Mouse (Mus musculus) urinary bladder, postnatal 4 days (tissue): Measurements from ENCODE around the gene Gucy2d.

Experiments used
- DNase-seq, 2 experiments: peaks; one replicate each; pipeline ENCODE4 v3.0.0; 2021 to 2022; ENCODE audit warnings: low spot score in 2 of 2

Gene Gucy2d

DNA sequence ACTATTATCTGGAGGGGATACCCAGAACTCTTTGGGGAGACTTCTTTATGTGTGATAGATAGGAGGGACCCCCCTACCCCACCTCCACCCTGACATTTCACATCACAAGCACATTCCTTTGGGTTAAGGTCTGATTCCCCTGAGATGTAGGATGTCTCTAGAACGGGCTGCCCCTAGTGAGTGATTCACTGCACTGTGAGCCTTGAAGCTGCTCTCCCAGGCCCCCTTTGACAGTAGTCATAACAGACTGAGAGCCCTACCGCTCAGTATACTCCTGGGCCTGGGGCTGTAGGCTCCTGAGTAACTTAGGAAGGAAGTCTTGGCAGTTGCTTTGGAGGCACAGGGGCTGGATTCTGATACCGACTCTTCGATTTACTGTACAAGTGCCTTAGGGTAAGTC, 50.1 kb downstream of the Gucy2d start:
- no peak for DNase-seq

DNA sequence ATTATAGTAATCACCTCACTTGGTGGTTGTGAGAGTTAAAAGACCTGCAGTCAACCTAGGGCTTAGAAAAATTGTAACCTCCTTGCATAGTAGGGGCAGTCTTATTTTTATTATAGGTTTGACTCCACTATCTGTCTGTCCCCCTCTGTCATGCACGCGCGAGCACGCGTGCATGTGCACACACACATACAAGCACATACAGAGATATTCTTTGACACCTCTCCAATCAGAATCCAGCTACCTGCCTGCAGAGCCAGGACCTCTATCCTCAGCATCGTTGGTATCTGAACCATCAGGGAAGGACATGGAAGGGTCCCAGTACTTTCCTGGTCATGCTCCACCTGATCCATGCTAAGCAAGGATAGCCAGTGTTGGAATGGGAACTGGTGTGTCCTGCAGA, 50.7 kb downstream of the Gucy2d start:
- DNase-seq: no peak

DNA sequence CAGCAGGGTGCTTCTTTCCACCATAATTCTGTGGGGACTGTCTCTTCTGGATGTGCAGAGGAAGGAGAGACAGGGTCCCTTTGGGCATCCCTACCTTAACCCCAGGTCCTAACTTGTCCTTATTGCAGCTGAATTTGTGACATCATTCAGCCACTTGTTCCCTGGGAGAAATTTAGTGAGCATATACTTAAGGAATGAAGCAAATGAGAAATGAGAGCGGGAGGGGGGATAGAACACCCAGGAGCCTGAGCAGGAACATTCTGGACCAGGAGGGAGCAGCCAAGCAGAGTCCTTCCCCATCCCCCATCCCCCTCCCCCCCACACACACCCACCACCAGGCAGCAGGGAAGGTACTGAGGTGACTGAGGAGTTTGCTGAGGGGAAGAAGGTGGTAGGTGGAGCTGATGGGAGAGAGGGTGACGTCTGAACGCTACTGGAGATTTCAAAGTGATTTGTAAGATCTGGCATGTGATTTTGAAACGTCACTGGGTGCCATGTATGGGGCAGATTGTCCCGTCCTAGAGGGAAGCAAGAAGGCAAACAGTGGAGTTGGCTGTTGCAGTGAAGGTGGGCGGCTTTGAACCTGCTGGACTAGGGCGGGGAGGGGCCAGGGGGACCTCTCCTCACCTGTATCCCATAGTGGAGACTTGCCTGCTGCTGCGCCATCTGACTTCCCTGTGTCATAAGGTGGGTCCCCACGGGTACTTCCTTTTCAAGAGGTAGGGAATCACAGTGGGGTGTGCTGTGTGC, 51.4 kb downstream of the Gucy2d start:
- DNase-seq: no peak

DNA sequence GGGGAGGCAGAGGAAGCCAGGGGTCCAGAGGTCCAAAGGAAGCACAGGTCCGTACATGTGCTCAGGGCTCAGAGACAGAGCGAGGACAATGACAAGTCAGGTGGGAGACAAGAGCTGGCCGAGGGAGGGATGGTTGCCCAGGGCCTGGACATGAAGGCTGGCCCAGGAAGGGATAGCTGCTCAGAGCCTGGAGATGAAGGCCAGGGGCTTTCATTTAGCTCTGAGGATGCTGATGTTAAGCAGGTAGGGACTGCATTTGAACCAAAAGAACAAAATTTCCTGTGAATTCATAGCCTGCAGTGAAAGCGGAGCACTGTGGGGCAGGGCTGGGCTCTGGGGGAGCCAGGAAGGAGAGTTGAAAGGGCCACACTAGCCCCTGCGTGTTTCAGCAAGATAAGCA, 52.1 kb downstream of the Gucy2d start:
- DNase-seq: no peak

DNA sequence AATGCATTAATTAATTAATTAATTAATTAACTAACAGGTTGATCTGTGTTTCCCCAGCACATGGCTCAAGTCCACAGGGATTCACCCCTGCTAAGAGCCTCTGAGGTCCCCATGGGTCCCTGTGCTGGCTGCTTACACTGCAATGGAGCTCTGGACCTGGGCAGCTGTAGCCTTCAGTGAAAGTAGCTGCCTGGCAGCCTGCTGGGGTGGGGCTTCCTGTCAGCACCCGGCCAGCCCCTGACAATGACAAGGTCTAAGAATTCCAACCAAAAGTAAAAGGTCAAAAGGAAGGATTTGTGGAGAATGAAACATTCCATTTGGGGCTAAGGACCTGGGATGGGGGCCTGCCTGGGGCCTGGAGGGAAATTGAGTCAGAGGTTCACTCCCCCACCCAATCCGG, 53.1 kb downstream of the Gucy2d start:
- no peak for DNase-seq

DNA sequence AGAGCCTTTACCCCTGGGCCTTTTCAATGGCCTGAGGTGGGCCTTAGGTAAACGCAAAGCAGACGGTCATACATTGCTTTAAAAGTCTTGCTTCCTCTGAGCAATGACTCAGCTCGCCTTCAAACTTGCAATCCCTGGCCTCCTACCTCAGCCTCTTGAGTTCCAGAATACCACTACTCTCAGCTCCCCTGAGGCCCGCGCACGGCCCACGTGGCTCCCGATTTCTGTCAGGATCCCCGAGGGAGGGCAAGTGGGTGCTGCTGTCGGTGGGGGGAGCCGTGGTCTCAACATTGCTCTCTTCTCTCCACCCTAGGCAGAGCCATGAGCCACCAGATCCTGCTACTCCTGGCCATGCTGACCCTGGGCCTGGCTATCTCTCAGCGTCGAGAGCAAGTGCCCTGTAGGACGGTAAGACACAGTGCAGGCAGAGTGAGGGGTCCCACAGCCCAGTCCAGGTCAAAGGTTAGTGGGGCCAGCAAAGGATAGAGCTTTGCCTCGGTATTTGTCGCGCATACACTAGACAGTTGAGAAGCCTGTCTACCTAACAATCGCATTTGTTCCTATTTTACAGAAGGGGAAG, 53.8 kb downstream of the Gucy2d start:
- no peak for DNase-seq

DNA sequence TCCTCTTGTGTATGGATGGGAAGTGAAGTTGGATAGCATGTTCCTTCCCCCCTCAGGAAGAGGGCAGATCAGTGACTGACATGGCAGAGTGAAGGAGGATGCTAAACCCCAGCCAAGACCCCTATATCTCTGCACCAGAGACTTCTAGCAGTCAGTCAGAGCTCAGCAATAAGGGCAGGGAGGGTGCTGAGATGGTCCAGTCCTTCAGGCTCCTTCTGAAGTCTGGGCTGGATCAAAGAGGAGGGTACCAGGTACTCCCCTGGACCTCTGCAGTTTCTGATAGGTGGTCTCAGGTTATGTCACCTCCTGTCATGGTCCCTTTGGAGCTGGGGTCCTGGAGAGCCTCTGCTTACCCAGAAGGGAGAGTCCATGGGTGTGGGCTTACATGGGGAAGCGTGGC, 55.4 kb downstream of the Gucy2d start:
- DNase-seq: no peak

DNA sequence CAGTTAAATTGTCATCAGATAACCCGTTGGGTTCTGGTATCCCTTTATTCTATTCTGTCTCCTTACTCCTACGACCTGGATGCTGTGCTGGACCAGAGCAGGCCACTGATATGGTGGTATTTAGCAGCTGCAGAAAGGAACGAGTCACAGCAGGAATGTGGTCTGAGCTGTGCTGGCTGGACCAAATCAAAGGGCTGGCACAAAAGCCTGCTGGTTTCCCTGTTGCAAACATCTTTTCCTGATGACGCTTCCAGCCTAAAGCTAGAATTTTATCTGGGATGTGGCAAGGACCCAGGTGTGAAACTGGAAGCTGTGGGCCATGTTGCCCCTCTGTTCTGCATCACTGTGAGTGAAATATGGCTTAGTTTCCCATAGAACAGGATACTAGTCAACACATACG, 57.2 kb downstream of the Gucy2d start:
- no peak for DNase-seq

DNA sequence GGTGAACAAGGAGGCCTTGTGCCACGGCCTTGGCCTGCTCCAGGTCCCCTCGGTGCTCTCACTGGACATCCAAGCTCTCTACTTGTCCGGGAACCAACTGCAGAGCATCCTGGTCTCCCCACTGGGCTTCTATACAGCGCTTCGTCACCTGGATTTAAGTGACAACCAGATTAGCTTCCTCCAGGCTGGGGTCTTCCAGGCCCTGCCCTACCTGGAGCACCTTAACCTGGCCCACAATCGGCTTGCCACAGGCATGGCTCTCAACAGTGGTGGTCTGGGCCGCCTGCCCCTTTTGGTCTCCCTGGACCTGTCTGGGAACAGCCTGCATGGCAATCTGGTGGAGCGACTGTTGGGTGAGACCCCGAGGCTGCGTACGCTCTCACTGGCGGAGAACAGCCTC, 57.9 kb downstream of the Gucy2d start:
- no peak for DNase-seq

DNA sequence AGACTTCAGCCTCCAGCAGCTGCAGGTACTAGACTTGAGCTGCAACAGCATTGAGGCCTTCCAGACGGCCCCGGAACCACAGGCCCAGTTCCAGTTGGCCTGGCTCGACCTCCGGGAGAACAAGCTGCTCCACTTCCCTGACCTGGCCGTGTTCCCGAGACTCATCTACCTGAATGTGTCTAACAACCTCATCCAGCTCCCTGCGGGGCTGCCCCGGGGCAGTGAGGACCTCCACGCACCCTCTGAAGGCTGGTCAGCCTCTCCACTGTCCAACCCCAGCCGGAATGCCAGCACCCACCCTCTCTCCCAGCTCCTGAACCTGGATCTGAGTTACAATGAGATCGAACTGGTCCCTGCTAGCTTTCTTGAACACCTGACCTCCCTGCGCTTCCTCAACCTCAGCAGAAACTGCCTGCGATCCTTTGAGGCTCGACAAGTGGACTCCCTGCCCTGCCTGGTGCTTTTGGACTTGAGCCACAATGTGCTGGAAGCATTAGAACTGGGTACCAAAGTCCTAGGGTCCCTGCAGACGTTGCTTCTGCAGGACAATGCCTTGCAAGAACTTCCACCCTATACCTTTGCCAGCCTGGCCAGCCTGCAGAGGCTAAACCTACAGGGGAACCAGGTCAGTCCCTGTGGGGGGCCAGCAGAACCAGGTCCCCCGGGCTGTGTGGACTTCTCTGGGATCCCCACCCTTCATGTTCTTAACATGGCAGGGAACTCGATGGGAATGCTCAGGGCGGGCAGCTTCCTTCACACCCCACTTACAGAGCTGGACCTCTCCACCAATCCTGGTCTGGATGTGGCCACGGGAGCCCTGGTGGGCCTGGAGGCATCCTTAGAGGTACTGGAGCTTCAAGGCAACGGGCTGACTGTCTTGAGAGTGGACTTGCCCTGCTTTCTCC, 58.7 kb downstream of the Gucy2d start:
- no peak for DNase-seq

DNA sequence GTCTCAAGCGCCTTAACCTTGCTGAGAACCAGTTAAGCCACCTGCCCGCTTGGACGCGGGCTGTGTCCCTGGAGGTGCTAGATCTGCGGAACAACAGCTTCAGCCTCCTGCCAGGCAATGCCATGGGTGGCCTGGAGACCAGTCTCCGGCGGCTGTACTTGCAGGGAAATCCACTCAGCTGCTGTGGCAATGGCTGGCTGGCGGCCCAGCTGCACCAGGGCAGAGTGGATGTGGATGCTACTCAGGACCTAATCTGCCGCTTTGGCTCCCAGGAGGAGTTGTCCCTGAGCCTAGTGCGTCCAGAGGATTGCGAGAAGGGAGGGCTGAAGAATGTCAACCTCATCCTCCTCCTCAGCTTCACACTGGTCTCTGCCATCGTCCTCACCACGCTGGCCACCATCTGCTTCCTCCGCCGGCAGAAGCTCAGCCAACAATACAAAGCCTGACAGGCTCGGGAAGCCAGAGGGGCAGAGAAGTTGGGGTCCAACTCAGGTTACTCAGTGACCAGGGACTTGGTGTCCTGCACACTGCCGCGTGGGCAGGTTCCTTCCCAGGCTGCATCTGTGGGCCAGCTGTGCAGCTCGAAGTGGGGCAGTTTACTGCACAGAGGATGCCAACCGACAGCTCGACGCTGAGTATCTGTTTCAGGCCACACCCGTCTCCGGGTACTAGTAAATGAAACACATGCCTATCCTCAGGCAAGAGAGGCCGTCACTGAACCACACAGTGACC, 59.5 kb downstream of the Gucy2d start:
- DNase-seq: no peak

DNA sequence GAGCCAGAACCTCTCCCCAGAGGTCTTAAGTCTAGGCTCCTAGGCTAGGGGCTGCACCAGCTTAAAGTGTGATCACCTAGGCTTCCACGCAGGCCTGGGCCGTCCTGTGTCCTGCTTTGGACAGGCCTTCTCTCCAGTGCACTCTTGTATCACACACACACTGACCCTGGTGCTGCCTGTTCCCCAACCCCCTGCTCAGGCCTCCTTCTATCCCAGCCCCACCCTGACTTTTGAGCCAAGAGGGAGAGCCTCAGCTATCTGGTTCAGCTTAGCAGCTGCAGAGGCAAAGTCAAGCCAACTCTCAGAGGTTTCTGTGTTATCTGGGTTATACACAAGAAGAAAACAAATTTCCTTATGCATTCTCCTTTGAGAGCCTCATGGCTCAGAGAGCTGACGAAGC, 60.3 kb downstream of the Gucy2d start:
- DNase-seq: peak; percentile 72 to 74

DNA sequence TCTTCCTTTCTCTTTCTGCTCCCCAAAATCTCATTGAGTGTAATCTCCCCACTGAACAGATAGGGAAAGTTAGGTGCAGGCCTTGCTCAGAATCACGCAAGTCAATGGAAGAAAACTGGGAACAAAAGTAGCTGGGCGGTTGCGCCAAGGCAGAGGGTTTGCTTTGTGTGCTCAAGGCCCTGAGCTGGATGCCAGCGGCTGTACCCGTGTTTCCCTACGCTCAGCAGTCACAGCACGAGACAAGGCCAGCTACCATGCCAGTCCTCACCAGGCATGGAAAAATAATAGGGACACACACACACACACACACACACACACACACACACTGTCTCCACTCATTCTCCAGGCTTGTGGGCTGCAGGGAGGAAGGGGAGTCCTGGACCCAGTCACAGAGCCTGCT, 60.9 kb downstream of the Gucy2d start:
- no peak for DNase-seq

DNA sequence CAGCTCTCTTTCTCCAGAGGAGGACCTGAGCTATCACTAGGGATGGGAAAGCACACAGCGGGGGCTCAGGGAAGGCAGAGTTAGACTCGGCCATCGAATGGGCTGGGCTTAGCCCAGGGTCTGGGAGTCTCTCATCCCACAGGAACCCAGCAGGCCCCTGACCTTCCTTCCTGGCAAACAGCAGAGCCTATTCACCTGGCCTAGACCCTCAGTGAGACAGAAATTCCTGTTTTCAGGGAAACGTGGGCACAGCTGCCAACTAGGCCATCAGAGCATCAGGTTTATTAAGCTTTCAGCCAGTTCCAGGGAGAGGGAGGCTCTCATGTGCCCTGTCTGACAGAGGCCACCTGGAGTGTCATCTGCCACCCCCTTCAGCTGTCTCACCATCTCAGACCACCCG, 62.7 kb downstream of the Gucy2d start:
- no peak for DNase-seq

DNA sequence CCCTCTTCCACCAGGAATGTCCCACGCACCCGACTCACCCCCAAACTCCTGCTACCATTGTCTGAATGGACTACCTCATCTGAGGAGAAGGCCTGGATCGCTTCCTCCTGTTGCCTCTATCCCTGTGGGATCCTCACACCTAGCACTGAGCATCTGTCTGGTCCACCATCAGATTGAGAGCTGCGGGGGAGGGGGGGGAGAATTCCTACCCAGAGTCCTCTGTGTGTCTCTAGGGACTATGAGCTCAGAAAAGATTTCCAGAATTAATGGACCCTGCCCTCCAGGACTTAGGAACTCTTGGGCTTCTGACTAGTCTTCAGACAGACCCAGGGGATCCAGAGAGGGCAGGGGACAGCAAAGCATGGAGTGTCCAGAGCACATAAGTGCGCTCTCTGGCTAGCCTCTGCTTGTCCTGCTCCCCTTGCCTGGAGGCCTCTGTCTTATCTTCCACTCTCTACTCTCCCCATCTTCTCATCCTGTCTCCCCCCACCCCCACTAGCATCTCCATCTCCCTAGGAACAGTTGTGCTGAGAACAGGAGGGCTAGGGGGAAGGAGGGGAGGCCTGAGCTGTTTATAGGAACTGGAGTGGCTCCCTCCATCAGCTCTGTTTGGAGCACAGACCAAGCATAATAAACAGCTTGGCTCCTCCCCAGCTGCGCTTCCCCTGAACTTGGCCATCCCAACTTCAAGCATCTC, 63.9 kb downstream of the Gucy2d start:
- DNase-seq: peak in 1 of 2 experiments; percentile 65

DNA sequence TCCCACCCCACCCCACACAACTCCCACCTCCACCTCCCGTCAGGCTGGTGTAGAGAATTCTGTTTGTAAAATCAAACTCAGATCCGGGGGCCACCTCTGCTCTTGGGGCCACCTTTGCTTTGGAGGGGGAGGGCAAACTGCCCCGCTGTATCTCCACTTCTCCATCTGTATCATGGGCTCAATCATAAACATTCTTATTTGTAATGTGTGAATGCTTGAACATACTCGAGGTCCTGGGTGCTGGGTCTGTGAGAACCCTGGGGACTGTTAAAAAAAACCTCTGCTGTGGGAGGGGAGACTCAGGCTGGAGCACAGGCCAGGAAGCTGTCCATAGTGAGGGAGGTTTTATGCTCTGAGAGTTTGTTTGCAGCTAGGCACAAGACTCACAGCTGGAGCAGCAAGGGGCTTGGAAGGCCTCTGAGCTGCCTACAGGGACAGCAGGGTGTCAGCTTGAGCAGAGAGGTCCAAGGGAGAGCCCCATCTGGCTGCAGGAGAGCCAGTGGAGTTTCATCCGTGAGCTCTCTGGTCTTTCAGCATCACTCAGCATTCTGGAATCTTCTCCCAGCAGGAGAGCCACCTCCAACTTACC, 64.6 kb downstream of the Gucy2d start:
- no peak for DNase-seq

DNA sequence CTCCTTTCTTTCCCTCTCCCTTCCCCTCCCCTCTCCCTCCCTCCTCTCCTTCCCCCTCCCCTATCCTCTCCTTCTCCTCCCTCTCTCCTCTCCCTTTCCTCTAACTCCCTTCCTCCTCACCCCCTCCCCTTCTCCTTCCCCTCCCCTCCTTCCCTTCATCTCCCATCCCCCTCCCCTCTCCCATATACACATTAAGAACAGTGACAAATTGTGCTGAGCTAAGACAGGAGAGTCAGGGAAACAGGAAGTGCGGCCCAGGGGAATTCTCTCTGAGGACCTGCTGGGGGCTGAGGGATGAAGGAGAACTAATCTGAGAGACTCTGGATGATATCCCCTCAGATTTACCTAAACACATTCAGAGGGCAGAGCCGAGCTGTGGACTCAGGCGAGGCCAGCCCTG, 65.4 kb downstream of the Gucy2d start:
- no peak for DNase-seq

DNA sequence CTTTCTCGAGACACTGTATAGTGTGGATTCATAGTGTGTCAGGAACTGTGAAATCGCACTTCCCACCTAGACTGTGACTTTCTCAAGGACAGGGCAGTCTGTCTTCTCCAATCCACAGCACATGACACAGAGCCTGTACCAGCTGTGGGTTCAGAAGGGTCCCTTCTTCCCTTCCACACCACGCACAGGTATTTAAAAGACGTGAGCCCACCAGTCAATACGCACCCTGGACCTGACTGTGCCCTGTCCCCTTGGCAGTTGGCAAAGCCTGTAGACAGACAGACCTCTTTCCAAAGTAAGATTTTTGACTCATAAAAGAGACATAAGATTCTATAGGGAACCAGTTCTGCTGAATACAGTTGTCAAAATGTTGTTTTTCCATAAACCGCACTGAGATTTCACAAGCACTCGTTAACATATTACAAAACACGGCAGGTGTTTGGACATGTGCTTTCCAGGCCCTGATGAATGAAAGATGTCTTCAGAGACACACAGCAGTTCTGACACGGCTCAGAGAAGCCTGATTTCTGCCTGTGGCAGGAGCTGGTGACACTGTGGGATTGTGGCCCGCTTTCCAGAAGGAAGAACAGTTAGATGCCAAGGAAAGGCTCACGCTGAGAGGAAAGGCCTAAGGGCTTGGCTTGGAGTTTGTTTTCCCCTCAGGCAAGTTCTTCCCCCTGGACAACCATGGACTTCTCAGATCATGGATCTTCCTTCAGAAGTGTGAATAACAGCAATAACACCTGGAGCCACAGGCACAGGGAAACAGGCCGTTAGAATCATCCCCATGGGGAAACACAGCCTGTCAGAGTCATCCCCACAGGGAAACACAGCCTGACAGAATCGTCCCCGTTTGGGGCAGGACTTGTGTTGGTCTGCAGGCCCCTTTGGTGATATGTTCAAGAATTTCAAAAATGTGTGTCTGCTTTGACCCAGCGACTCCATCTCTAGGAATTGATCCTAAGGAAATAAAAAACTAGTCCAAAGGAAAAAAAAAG, 71.0 kb downstream of the Gucy2d start:
- DNase-seq: no peak

DNA sequence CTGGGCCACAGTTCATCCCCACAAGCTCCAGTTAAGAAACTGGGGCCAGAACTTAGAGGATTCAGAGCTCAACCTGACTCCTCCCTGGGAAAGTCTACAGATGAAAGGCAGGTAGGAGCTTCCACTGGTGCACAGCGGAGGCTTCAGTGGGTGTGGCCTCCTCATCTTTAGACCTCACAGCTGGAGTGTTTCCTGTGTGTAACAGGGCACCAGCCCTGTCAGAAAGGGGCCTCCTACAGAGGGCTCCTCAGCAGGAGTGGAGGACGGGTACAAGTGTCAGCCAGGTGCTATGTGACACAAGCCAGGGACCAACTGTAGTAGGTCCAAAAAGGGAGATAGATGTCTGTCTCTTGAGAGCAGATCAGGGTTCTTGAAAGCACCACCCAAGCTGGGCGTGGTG, 73.0 kb downstream of the Gucy2d start:
- DNase-seq: no peak

DNA sequence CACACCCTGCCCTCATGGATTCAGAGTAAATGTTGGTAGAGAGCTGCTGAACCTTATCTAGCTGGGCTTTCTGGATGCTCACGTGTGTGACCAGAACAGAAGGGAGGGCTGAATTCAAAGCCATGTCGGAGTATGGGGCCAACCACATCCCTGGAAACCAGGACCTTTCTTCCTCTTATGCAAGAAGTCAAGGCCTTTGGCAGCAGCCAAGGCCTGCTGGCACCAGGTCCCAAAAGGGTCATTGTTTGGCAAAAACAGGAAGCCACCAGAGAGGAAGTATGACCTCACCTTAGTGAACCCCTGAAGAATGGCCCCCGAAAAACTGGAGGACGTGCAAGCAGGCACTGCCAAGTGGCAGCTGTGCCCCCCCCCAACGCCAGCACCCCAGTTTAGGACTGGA, 82.4 kb downstream of the Gucy2d start:
- DNase-seq: no peak
